In the genomic region with DNA sequence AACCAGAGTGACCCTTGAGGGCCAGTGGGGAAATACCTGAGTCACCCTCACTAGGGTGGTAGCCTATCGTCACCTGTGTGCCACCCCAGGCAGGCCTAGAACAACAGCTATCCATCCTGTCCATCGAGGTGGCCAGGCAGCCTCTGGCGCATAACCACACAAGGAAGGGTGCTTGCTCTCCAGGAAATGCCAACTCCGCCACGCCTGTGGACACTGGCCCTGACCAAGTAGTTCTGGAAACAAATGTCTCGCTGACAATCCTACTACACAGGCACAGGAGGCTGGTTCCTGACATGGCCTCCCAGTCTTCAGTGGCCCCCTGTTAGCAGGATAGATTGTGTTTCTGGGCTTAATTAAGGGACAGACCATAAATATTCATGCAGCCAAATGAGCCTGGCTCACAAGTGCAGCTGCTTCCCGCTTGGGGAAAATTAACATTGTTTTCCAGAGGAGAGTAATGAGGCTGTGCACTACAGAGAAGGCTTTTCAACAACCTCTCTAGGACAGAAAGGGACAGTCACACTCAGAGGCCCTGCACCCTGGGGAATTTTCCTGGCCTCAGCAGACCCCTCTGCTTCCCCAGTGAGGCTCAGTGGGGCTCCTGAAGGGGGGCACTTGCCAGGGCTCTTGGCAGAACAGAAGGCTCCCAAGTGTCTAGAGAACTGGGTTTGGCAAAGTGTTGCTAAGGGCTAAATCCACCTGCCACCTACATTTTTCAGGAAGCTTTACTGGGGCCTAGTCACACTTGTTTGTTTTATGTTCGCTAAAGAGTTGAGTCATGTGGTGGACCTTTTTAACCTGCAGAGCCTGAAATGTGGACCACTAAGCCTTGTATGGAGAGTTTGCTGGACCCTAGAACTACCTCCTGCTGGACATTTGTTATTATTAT, we compare ENCODE assay signal across 8 mouse cellular contexts.
DNase-seq lines count a peak whose midpoint lies in the region; ATAC-seq lines count a peak whose summit lies in the region.
"Had no signal": no experiment of that assay in that cellular context is flagged by ENCODE, and none has a peak within 500 bp of the region (broad histone marks: within the 10 kb centered on the region; RNA-seq: fewer than 3 reads in every experiment).

No protein-coding gene starts in this region.

- intact Hi-C loops in left cerebral cortex, postnatal 25 days (cut with DNase I) = no loop called here

- peaks cover 31% of the 10 kb centered on the region for H3K4me1 ChIP-seq in forebrain, embryonic 13.5 days
- H3K4me1 ChIP-seq in hindbrain, embryonic 15.5 days (replicated peaks) = peaks cover 18% of the 10 kb centered on the region
- peaks cover 20% of the 10 kb centered on the region for H3K4me1 ChIP-seq in neural tube, embryonic 12.5 days

- H3K9me3 ChIP-seq in forebrain, embryonic 13.5 days (replicated peaks) = no peaks in the 10 kb centered on the region
- H3K9me3 ChIP-seq in hindbrain, embryonic 15.5 days = no peaks in the 10 kb centered on the region
- no peaks in the 10 kb centered on the region for H3K9me3 ChIP-seq in neural tube, embryonic 12.5 days
- H3K9me3 ChIP-seq: limb, embryonic 15.5 days had no signal

- ATAC-seq in forebrain, embryonic 13.5 days = peak; percentile 92
- ATAC-seq in hindbrain, embryonic 15.5 days (ENCODE audit: low FRiP score, low read depth) = peak; percentile 83
- peak; percentile 88 for ATAC-seq in neural tube, embryonic 12.5 days (ENCODE audit: low FRiP score, low read depth)
- ATAC-seq in granulocyte monocyte progenitor cell, adult 5-6 weeks (replicated peaks; ENCODE audit: poor library complexity, severe bottlenecking) = no peak

- no peak overlapping the region for H3K4me3 ChIP-seq in forebrain, embryonic 13.5 days
- no peak overlapping the region for H3K4me3 ChIP-seq in hindbrain, embryonic 15.5 days
- H3K4me3 ChIP-seq in neural tube, embryonic 12.5 days = no peak overlapping the region
- H3K4me3 ChIP-seq: limb, embryonic 15.5 days had no signal

- 51% methylated on average over 8 of the region's 8 CpGs for WGBS in forebrain, embryonic 13.5 days
- 48% methylated on average over 8 of the region's 8 CpGs for WGBS in hindbrain, embryonic 15.5 days
- 60% methylated on average over 8 of the region's 8 CpGs for WGBS in neural tube, embryonic 12.5 days

- peaks cover 36% of the 10 kb centered on the region for H3K27me3 ChIP-seq in forebrain, embryonic 13.5 days
- peaks cover 4% of the 10 kb centered on the region; the same call in 1 of the 2 replicates for H3K27me3 ChIP-seq in hindbrain, embryonic 15.5 days
- H3K27me3 ChIP-seq in neural tube, embryonic 12.5 days (replicated peaks) = no peaks in the 10 kb centered on the region; the same call in 1 of the 2 replicates

- H3K9ac ChIP-seq in forebrain, embryonic 13.5 days = no peak overlapping the region
- H3K9ac ChIP-seq in hindbrain, embryonic 15.5 days = no peak overlapping the region
- no peak overlapping the region for H3K9ac ChIP-seq in neural tube, embryonic 12.5 days
- H3K9ac ChIP-seq: limb, embryonic 15.5 days had no signal

- no peak overlapping the region for H3K4me2 ChIP-seq in forebrain, embryonic 13.5 days
- no peak overlapping the region for H3K4me2 ChIP-seq in hindbrain, embryonic 15.5 days
- H3K4me2 ChIP-seq in neural tube, embryonic 12.5 days (replicated peaks) = no peak overlapping the region
- H3K4me2 ChIP-seq: limb, embryonic 15.5 days had no signal

- peak; percentile 9 to 22 for DNase-seq in left cerebral cortex, postnatal 25 days (ENCODE audit: low spot score in 2 of 2)
- DNase-seq in left cerebral cortex, adult 18-20 months (ENCODE audit: low spot score in 2 of 2) = no peak
- DNase-seq in urinary bladder, adult 2 months (ENCODE audit: low spot score) = no peak

- H3K27ac ChIP-seq in forebrain, embryonic 13.5 days = peak overlapping the region; percentile 88
- peak overlapping the region; percentile 52; the same call in 1 of the 2 replicates for H3K27ac ChIP-seq in hindbrain, embryonic 15.5 days (replicated peaks)
- no peak overlapping the region for H3K27ac ChIP-seq in neural tube, embryonic 12.5 days
- H3K27ac ChIP-seq: limb, embryonic 15.5 days had no signal

- no peaks in the 10 kb centered on the region for H3K36me3 ChIP-seq in forebrain, embryonic 13.5 days (ENCODE audit: poor library complexity, severe bottlenecking)
- H3K36me3 ChIP-seq in hindbrain, embryonic 15.5 days = no peaks in the 10 kb centered on the region
- no peaks in the 10 kb centered on the region for H3K36me3 ChIP-seq in neural tube, embryonic 12.5 days
- H3K36me3 ChIP-seq: limb, embryonic 15.5 days had no signal

Comparison
In these comparisons a context has a peak if more than half of its experiments do, and no peak if none do; other contexts are left out.
1. DNase-seq: peak in left cerebral cortex, postnatal 25 days (2 of 2); none in left cerebral cortex, adult 18-20 months (0 of 2) and urinary bladder, adult 2 months (single experiment).